Mouse (Mus musculus): ENCODE results near the gene P2ry6.

The P2ry6 gene

GRCm38 (mm10) chr7:100918176-100918575 lies 56.3 kb downstream of the P2ry6 start:
- DNase-seq (ENCODE audit: low read depth, low spot score): peak; percentile 60

- DNase-seq (ENCODE audit: low read depth, low spot score): no peak
These were observed 56.7 kb downstream of the P2ry6 start for GRCm38 (mm10) chr7:100917751-100918150.

- DNase-seq (ENCODE audit: low read depth, low spot score): no peak
These were observed 57.9 kb downstream of the P2ry6 start for GRCm38 (mm10) chr7:100916526-100916925.

GRCm38 (mm10) chr7:100915204-100915603 lies 59.2 kb downstream of the P2ry6 start:
- no peak for DNase-seq (ENCODE audit: low read depth, low spot score)

GRCm38 (mm10) chr7:100911791-100912190 lies 62.7 kb downstream of the P2ry6 start:
- DNase-seq (ENCODE audit: low read depth, low spot score): no peak

GRCm38 (mm10) chr7:100911246-100911770 lies 63.1 kb downstream of the P2ry6 start:
- peak; percentile 48 for DNase-seq (ENCODE audit: low read depth, low spot score)

GRCm38 (mm10) chr7:100908567-100908966 lies 65.9 kb downstream of the P2ry6 start:
- peak; percentile 68 for DNase-seq (ENCODE audit: low read depth, low spot score)

- DNase-seq (ENCODE audit: low read depth, low spot score): peak; percentile 16
These were observed 66.4 kb downstream of the P2ry6 start for GRCm38 (mm10) chr7:100908061-100908460.

- DNase-seq (ENCODE audit: low read depth, low spot score): peak; percentile 86
These were observed 67.2 kb downstream of the P2ry6 start for GRCm38 (mm10) chr7:100907231-100907630.

GRCm38 (mm10) chr7:100906029-100906789 lies 68.2 kb downstream of the P2ry6 start:
- DNase-seq (ENCODE audit: low read depth, low spot score): no peak

GRCm38 (mm10) chr7:100905037-100905436 lies 69.4 kb downstream of the P2ry6 start:
- no peak for DNase-seq (ENCODE audit: low read depth, low spot score)

- DNase-seq (ENCODE audit: low read depth, low spot score): no peak
These were observed 69.8 kb downstream of the P2ry6 start for GRCm38 (mm10) chr7:100904612-100905011.

GRCm38 (mm10) chr7:100902451-100903137 lies 71.9 kb downstream of the P2ry6 start:
- DNase-seq (ENCODE audit: low read depth, low spot score): peak; percentile 58

- DNase-seq (ENCODE audit: low read depth, low spot score): no peak
These were observed 76.6 kb downstream of the P2ry6 start for GRCm38 (mm10) chr7:100897828-100898227.

GRCm38 (mm10) chr7:100894833-100895226 lies 79.6 kb downstream of the P2ry6 start:
- DNase-seq (ENCODE audit: low read depth, low spot score): no peak

GRCm38 (mm10) chr7:100894057-100894832 lies 80.2 kb downstream of the P2ry6 start:
- DNase-seq (ENCODE audit: low read depth, low spot score): no peak

GRCm38 (mm10) chr7:100893249-100894056 lies 81.0 kb downstream of the P2ry6 start:
- no peak for DNase-seq (ENCODE audit: low read depth, low spot score)
